Mouse (Mus musculus) small intestine, adult 2 months (tissue): ENCODE data around the gene Iqce.

Experiments used
- CTCF ChIP-seq: fragments of 200-500 bp; IDR thresholded peaks from 2 replicates; pipeline ENCODE4 v1.5.1; 2012; ENCODE audit warnings: low read depth, mild to moderate bottlenecking, control low read depth, inconsistent platforms, low read length, moderate library complexity, mixed read lengths; ENCODE audit not compliant: insufficient replicate concordance, insufficient read length; ENCODE audit errors: extremely low read depth
- POLR2A ChIP-seq: fragments of 200-500 bp; IDR thresholded peaks from 2 replicates; pipeline ENCODE4 v1.6.1; 2012; ENCODE audit warnings: low read depth, mild to moderate bottlenecking, control low read depth, inconsistent platforms, low read length, moderate library complexity

DNA sequence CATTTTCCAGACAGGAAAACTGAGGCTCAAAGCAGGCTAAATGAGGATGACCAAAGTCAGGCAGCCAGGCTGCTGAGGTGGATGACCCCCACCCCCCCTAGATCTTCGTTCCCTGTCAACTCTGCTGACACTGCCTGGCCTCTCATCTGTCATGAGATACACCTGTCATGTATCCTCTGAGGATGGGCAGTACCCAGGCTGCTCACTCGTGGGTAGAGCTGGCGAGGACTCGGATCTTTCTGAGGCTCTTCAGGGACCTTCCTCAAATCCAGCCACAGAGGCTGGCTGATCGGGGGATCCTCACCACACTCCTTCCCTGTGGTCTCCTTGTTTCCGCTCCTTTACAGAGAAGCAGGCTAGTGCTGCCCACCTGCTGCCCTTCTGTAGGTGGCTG lies 86.1 kb downstream of the Iqce start:
- no peak for TF ChIP-seq CTCF
- TF ChIP-seq POLR2A: no peak
